Mouse (Mus musculus) limb, embryonic 10.5 days (tissue): ENCODE data around the gene Catsperz. TPM values are rescaled to one million over a fixed set of nuclear protein-coding genes. Genes with fewer than 3 reads are reported as not detected.

Source experiments
- DNase-seq: peaks from one replicate; pipeline ENCODE4 v3.0.0-alpha.2; 2017; ENCODE audit warnings: low spot score
- H3K27ac ChIP-seq: fragments of 300-500 bp; sonication (generic); 2 replicates; pipeline ENCODE4 v1.5.1; 2016; ENCODE audit warnings: mild to moderate bottlenecking
- H3K27me3 ChIP-seq: fragments of 300-500 bp; sonication (generic); 2 replicates; pipeline ENCODE4 v1.6.1; 2016; ENCODE audit warnings: low read depth, mild to moderate bottlenecking; ENCODE audit not compliant: poor library complexity, severe bottlenecking
- H3K36me3 ChIP-seq: fragments of 300-500 bp; sonication (generic); 2 replicates; pipeline ENCODE4 v1.6.1; 2016; ENCODE audit warnings: mild to moderate bottlenecking, moderate library complexity
- H3K4me1 ChIP-seq: fragments of 300-500 bp; sonication (generic); 2 replicates; pipeline ENCODE4 v1.6.1; 2016
- H3K4me3 ChIP-seq: fragments of 300-500 bp; sonication (generic); 2 replicates; pipeline ENCODE4 v1.5.1; 2016; ENCODE audit warnings: mild to moderate bottlenecking, moderate library complexity
- H3K9me3 ChIP-seq: fragments of 300-500 bp; sonication (generic); replicated peaks from 2 replicates; pipeline ENCODE4 v1.6.1; 2016; ENCODE audit warnings: mild to moderate bottlenecking
- WGBS: fragments of 180-500 bp; shearing (Covaris S2); methylation state at CpG from one replicate; pipeline ENCODE4 v1.1.7; 2016; 5-methylcytosine and 5-hydroxymethylcytosine counted together
- polyA plus RNA-seq: library from polyadenylated mRNA; unstranded; fragments of >200 nt; fragmentation: Nextera tagmentation; extraction: Ambion mirVana; gene quantifications from 2 replicates; pipeline ENCODE4 v1.2.1, GENCODE M21; 2016

The Catsperz gene
- polyA plus RNA-seq, 1 experiment from 2014 or later, result 0.76 TPM

DNA sequence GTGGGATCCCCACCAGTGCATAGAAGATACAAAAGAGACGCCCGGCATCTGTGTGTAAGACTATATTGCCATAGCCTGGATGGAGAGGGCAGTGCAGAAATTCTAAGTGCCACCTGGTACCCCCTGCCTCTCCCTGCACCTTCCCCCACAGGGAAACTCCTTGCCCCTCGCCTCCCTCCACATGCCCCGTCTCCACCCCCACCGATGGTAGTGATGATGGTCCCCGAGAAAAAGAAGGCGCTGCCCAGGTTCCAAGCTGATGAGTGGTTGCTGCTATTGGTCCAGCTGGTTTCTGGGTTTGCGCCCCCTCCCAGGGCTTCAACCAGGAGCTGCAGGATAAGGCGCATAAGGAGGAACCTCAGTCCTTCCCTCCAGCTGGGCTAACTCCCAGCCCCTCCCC is 2.9 kb upstream of the Catsperz start:
- Histone ChIP-seq H3K4me3 (no peak overlapping the region), H3K9me3 (0 out of 2 replicates have a peak, but pooled peaks cover 3% of the 10 kb centered on the region)
- WGBS, result 15% methylated on average over 9 of the region's 9 CpGs

DNA sequence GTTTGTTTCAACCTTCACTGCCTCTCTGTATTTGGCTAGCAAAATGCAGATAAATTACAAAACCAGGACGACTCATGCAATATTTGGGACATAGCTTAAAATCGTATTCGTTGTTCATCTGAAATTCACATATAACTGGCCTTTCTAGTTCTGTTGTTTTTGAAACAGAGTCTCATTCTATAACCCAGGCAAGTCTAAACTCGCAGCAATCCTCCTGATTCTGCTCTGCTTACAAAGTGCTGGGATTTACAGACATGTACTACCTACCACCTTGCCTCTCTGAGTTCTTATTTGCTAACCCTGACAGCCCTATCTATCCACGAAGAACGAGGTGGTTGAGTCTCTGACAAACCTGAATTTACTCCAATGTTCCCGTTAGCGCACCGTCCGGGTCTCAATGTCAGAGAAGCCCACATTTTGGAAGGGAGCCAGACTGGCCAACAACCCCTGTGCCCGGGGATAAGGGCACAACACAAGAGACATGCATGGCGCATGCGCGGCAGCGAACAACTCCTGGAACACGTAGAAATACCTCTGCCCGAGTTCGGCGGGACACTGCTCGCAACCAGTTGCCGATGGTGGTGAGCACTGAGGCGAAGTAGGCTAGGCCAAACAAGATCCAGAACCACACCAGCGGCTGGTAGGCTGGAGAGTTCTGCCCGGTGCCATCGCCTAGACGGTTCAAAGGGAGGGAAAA is 1.5 kb upstream of the Catsperz start:
- Histone ChIP-seq H3K4me3 (peak overlapping the region; percentile 38), H3K9me3 (0 out of 2 replicates have a peak, but pooled peaks cover 3% of the 10 kb centered on the region), H3K27me3 (peaks cover 96% of the 10 kb centered on the region), H3K4me1 (peaks cover 27% of the 10 kb centered on the region), H3K27ac (no peak overlapping the region), H3K36me3 (no peaks in the 10 kb centered on the region)
- WGBS, result 11% methylated on average over 26 of the region's 26 CpGs
- peak; percentile 69 for DNase-seq

More for the DNA sequence above, 2.9 kb upstream of the Catsperz start:
- Histone ChIP-seq H3K4me1 (peaks cover 19% of the 10 kb centered on the region), H3K36me3 (no peaks in the 10 kb centered on the region), H3K27ac (no peak overlapping the region), H3K27me3 (peaks cover 100% of the 10 kb centered on the region)
- no peak for DNase-seq

DNA sequence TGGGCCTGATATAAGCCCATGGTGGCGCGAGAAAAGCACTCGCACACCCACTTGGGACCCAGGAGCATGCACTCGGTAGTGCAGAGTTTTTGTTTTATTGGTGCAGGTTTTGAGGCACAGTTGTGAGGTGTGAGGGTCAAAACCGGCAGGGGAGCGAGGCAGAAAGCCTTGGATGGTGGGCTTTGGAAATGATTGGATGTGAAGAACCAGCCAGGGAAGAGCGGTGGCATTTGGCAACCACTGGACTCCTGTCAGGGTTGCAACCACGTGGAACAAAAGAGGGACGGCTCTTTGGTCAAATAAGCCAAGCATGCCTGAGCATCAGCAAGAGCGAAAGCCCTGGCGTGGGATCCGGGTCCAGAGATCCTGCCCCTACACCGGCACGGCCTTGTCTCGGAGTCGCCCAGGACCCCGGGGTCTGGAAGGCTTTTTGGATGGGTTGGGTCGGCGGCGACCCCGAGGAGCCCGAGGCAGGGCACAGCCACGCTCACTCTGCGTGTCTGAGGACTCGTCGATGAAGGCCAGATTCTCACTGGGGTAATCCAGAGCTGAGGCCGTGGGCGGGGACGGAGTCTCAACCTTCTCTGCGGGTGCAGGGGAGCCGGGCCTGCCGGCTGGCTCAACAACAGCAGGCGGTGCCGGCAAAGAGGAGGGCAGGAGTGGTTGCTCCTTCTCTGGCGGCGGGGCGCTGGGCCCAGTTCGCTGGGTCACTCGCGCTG is 590 bp upstream of the Catsperz start:
- no peak for DNase-seq
- H3K36me3 ChIP-seq, result no peaks in the 10 kb centered on the region
- 0 out of 2 replicates have a peak overlapping the region, but pooled peaks have one; percentile 12 for H3K27ac ChIP-seq
- peaks cover 37% of the 10 kb centered on the region for H3K4me1 ChIP-seq
- H3K4me3 ChIP-seq, result peak overlapping the region; percentile 27
- 0 out of 2 replicates have a peak, but pooled peaks cover 3% of the 10 kb centered on the region for H3K9me3 ChIP-seq
- WGBS, result 6% methylated on average over 40 of the region's 40 CpGs
- peaks cover 87% of the 10 kb centered on the region for H3K27me3 ChIP-seq

DNA sequence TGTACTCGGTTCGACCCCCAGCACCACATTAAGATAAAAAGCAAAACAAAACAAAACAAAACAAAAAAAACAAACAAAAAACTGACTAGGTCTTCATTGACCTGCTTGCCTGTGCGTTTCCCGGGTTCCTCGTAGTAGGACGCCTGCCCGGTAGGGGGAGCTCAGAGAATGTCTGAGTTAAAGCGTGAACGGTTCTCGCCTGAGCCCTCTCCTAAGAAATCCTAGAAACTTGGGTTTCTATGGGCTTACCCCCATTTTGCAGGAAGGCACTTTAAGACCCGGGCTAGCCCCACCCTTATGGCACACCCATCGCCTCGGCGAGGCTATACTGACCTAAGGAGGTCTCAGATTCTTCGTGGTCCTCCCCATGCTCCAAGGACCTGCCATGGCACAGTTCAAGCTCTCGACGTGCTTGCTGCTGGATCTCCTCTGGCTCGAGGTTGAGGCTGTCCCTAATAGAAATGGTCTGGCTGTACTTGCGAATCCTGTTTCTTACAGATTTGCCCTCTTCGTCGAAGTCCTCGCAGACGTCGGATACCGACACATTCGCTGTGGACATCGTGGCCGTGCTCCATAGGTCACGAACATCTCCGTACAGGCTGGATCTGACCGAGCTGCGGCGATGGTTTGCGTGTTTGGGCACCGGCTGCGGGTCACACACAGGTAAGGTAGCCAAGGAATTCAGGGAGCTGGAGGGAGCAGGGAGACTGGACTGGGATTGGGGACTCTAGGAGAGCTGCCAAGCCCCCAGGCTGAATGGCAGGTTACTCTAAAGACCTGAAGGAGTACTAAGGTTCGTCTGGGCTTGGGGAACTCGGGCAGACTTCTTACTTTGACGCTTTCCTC is 496 bp downstream of the Catsperz start:
- peak; percentile 84 for DNase-seq
- Histone ChIP-seq H3K36me3 (no peaks in the 10 kb centered on the region), H3K9me3 (0 out of 2 replicates have a peak, but pooled peaks cover 3% of the 10 kb centered on the region), H3K4me1 (peaks cover 48% of the 10 kb centered on the region), H3K4me3 (peak overlapping the region; percentile 23), H3K27me3 (peaks cover 76% of the 10 kb centered on the region), H3K27ac (no peak overlapping the region)
- 3% methylated on average over 39 of the region's 39 CpGs for WGBS

DNA sequence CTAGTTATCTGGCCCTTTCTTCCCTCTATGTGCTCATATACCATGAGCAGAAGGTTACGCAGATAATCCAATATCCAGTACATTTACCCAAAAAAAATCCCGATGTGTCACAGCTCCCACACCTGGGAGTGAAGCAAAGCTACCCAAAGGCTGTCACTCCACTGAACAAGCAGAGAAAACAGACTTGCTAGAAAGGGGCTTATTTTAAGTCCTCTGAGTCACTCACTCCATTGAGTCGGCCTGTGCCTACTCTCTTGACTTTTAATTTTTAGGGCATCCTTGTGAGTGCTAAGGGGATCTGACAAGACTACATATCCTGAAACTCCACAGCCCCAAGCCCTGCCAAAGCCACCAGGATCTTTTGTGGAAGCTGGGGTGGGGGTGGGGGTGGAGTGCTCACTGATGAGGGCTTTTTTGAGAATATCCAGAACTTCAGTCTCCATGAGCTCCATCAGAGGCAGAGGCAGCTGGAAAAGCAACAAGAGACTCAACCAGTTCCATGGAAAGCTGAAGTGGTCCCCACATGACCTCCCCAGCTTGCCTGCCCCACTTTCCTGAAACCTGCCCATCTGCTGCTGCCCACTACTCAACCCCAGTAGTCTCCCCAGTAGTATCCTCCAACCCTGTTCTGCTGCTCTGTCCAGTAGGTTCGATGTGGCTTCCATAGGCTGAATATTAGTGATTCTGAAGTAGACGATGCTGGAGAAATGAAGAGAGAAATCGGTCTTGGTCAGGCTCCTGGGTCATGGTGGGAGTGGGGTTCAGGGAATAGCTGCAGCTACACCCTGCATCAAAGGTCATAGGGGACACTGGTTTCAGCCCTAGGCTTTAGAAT is 2.1 kb downstream of the Catsperz start:
- DNase-seq, result no peak
- peak overlapping the region; percentile 82; the same call in 1 of the 2 replicates for H3K4me3 ChIP-seq
- peaks cover 60% of the 10 kb centered on the region for H3K27me3 ChIP-seq
- no peak overlapping the region for H3K27ac ChIP-seq
- H3K36me3 ChIP-seq, result no peaks in the 10 kb centered on the region
- 70% methylated on average over 6 of the region's 6 CpGs for WGBS
- 0 out of 2 replicates have a peak, but pooled peaks cover 3% of the 10 kb centered on the region for H3K9me3 ChIP-seq
- H3K4me1 ChIP-seq, result peaks cover 48% of the 10 kb centered on the region

DNA sequence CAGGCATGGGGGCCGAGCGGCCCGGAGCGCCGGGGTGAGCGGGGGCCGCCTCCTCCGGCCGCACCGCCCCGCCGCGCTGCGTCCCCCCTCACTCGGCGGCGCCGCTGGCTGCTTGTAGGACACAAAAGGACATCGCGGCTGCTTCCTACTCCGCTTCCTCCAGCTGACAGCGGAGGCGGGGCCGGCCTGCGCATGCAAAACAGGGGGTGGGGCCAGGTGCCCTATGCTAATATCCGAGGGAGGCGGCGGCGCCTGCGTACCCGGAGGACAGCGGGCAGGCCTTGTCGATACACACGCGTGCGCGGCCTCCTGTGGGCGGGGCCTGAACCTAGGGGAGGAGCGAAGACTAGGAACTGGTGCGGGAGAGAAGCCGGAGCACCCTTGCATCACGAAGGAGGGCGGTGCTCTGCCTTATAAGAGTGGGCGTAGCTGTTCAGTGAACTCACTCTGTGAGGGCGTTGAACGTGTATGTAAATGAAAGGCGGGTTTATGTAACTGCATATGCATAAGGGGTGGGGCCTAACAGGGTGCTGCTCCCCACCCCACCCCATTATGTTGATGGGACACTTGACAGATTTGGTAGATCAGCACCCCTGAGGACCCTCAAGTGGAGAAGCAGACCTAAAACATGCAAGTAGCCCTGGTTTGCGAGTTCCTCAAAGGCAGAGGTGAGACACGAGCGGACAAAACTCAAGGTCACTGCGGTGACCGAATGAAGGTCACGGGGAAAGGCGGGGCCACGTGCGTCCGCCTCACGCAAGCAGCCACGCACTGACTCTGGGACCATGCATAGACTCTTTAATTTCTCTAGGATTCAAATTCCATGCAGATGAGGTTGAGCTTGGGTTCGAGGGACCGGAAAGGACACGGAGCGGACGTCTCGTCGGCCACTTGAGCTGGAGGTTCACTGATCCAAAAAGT is 3.3 kb downstream of the Catsperz start, which contains the start of gene Esrra:
Gene Esrra (minus strand): TSS at position 167 of the 921 bp plus-strand sequence.
- no peaks in the 10 kb centered on the region for H3K36me3 ChIP-seq
- WGBS, result under 1% methylated on average over 66 of the region's 66 CpGs
- H3K4me1 ChIP-seq, result peaks cover 45% of the 10 kb centered on the region
- peak within 1 kb of the TSS; percentile 82 for H3K4me3 ChIP-seq
- H3K9me3 ChIP-seq, result 0 out of 2 replicates have a peak, but pooled peaks cover 3% of the 10 kb centered on the region
- H3K27me3 ChIP-seq, result peaks cover 48% of the 10 kb centered on the region
- peak within 1 kb of the TSS; percentile 89 for H3K27ac ChIP-seq
- DNase-seq, result peak; percentile 100

DNA sequence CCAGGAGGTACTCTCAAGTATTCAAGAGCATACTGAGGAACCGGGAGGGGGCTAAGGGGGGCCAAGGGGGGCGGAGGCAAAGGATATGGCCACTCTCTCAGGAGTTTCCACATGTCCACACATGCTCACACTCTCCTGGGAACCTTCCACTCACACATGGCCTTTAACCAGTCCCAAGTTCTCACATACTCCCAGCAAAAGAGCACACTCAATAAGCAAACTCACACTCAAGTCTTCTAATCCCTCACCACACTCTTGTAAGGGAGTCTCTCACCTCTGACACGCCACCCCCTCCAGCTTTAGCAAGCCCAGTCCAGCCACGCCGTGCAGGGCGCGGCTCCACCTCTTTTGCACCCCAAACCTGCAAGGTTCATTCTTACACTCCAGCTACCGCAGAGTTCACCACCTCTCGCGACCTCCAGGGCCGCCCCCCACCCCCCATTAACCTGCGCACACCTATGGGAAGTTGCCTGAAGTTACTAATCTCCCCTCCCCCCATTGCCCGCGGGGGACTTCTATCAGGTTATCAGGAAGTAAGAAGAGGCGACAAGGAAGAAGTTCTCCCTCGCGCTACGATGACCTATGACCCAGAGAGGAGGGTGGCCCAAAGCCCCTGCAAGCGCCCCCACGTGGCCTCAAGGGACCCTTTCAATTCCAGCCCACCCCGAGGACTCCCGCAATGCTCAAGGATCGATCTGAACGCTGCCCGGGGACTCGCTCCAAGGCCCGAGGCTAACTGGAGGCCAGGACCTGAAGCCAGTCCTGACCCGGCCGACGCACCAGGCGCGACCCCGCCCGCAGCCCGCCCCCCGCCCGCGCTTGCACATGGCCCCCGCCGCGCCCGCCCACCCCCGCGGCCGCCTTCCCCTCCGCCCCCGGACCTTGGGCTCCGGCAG is 4.2 kb downstream of the Catsperz start:
- H3K9me3 ChIP-seq, result 0 out of 2 replicates have a peak, but pooled peaks cover 1% of the 10 kb centered on the region
- WGBS, result 1% methylated on average over 48 of the region's 48 CpGs
- H3K36me3 ChIP-seq, result no peaks in the 10 kb centered on the region
- peak overlapping the region; percentile 82 for H3K4me3 ChIP-seq
- DNase-seq, result peak; percentile 40
- H3K4me1 ChIP-seq, result peaks cover 40% of the 10 kb centered on the region
- H3K27me3 ChIP-seq, result peaks cover 39% of the 10 kb centered on the region
- H3K27ac ChIP-seq, result peak overlapping the region; percentile 89

DNA sequence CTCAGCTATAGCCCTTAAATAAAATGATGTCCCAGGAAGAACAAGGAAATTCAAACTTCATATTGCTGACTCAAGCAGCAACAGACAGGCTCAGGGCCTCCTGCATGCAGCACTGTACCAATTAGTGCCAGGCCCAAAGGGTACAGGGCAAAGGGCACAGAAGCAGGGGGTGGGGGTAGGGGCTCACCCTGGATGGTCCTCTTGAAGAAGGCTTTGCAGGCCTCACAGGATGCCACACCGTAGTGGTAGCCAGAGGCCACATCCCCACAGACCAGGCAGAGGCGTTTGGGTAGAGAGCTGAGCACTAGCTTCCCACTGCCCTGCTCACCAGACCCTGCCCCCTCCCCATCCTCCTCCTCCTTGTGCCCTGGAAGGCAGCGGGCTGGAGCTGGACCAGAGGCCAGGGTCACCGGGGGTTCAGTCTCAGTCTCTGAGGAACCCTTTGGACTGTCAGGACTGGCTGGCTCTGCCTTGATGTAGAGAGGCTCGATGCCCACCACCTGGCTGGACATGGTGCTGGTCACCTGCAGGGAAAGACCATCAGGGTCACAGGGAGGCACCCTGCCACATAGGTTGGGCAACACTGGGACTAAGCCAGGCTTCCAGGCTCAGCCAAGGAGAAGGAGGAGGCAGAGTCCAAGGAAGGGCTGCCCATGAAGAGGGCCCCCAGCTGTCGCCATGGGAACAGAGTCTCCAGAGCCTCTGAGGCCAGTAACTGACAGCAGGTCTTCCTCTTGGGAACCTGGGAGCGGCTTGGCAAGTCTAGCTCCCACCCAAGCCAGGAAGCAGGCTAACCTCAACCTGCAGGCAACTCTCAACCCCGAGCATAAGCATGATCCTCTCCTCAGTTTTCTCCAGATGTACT is 5.1 kb downstream of the Catsperz start:
- Histone ChIP-seq H3K4me3 (peak overlapping the region; percentile 82), H3K27ac (peak overlapping the region; percentile 89), H3K36me3 (no peaks in the 10 kb centered on the region), H3K27me3 (peaks cover 30% of the 10 kb centered on the region), H3K4me1 (peaks cover 31% of the 10 kb centered on the region), H3K9me3 (no peaks in the 10 kb centered on the region)
- peak; percentile 29 for DNase-seq
- 44% methylated on average over 8 of the region's 8 CpGs for WGBS

DNA sequence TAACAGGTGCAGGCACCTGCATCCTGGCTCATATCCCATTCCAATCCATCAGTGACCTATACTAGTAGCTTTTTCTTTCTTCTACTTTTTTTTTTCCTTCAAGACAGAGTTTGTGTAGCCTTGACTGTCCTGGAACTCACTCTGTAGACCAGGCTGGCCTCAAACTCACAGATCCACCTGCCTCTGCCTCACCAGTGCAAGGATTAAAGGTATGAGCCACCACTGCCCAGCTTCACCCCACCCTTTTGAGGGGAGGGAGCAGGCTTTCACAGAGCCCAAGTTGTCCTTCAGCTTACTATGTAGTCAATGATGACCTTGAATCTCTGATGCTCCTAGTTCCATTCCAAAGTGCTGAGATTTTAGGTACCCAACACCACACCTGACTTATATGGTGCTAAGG is 5.7 kb downstream of the Catsperz start:
- Histone ChIP-seq H3K36me3 (peaks cover 2% of the 10 kb centered on the region), H3K4me1 (peaks cover 28% of the 10 kb centered on the region), H3K27ac (no peak overlapping the region), H3K9me3 (no peaks in the 10 kb centered on the region), H3K4me3 (no peak overlapping the region), H3K27me3 (peaks cover 24% of the 10 kb centered on the region)
- DNase-seq, result no peak

DNA sequence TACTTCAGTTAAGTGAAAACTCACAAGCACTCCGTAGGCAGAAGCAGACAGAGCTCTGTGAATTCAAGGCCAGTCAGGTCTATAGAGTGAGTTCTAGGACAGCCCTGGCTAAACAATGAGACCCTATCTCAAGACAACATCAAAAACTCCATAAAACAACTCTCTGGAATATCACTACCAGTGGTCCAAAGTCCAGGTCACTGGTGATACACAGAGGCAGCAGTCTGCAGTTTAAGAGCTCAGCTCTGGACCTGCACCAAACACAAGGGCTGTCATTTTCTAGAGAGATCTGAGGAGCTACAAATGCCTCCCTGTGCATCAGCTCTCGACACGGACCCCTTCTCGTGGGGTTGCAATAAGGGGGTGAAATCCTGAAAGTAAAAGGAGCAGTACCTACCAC is 6.9 kb downstream of the Catsperz start:
- no peak for DNase-seq
- peaks cover 12% of the 10 kb centered on the region for H3K27me3 ChIP-seq
- H3K27ac ChIP-seq, result no peak overlapping the region
- H3K36me3 ChIP-seq, result peaks cover 13% of the 10 kb centered on the region
- H3K4me3 ChIP-seq, result no peak overlapping the region
- H3K9me3 ChIP-seq, result no peaks in the 10 kb centered on the region
- peaks cover 28% of the 10 kb centered on the region for H3K4me1 ChIP-seq
- 96% methylated on average over 4 of the region's 4 CpGs for WGBS
